Mouse (Mus musculus): ENCODE results near the gene Chn1. TPM values are rescaled to one million over a fixed set of nuclear protein-coding genes. Genes with fewer than 3 reads are reported as not detected.

The Chn1 gene
- polyA plus RNA-seq, 1 experiment, result 3.1 TPM

DNA sequence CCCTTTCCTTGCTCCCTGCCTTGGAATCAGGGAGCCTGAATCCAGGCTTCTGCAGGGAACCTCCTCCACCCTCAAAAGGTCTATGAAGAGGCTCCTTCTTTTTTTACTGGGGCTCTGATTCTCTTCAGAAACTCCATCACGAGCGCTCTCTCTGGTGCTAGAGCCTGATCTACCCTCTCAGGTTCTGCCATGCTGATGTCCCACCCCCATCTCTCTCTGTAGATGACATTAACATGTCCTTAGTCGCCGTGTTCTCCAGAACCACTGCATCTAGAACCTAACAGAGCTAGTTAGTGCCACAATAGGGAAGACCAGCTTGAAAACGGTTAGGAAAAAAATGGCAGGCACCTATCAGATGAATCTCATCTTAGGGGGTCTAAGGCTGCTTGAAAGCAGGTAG, 178.8 kb downstream of the Chn1 start:
- Histone ChIP-seq H3K4me1 (replicated peaks; ENCODE audit: control insufficient read depth, insufficient read depth, low read length) (no peaks in the 10 kb centered on the region), H3K4me3 (ENCODE audit: control insufficient read depth, insufficient read depth, low read length) (no peak overlapping the region), H3K27ac (ENCODE audit: control insufficient read depth, insufficient read depth, low read length) (no peak overlapping the region), H3K36me3 (ENCODE audit: control insufficient read depth, insufficient read depth, low read length) (no peaks in the 10 kb centered on the region), H3K27me3 (ENCODE audit: control insufficient read depth, insufficient read depth, low read length) (no peaks in the 10 kb centered on the region)
- DNase-seq, result no peak
- TF ChIP-seq POLR2A (IDR thresholded peaks at IDR 0.05; ENCODE audit: control insufficient read depth, extremely low read depth, insufficient read depth, low read length, poor library complexity), result no peak
- no peak for TF ChIP-seq CTCF (IDR thresholded peaks at IDR 0.05; ENCODE audit: borderline replicate concordance, control insufficient read depth, extremely low read depth, insufficient read depth, low read length, poor library complexity)
- 86% methylated on average over 5 of the region's 5 CpGs for WGBS

DNA sequence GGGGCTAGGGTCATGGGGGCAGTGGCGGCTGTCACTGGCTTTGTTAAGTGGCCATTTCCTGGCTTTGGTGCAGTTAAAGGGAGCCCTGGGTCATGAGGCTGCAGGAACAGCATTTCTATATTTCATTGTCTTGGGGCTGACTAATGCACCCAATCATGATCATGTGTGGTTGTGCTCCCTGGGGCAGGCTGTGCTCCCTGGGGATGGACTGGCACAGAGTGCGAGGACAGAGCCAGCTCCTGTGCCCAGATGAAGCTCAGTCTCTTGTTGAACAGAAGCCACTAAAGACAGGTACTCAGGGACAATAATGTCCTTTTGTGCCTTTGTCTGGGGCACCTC, 182.1 kb downstream of the Chn1 start:
- Histone ChIP-seq H3K36me3 (ENCODE audit: control insufficient read depth, insufficient read depth, low read length) (no peaks in the 10 kb centered on the region), H3K4me3 (ENCODE audit: control insufficient read depth, insufficient read depth, low read length) (no peak overlapping the region), H3K4me1 (replicated peaks; ENCODE audit: control insufficient read depth, insufficient read depth, low read length) (no peaks in the 10 kb centered on the region), H3K27ac (ENCODE audit: control insufficient read depth, insufficient read depth, low read length) (no peak overlapping the region), H3K27me3 (ENCODE audit: control insufficient read depth, insufficient read depth, low read length) (no peaks in the 10 kb centered on the region)
- TF ChIP-seq CTCF (IDR thresholded peaks at IDR 0.05; ENCODE audit: borderline replicate concordance, control insufficient read depth, extremely low read depth, insufficient read depth, low read length, poor library complexity) (no peak), POLR2A (IDR thresholded peaks at IDR 0.05; ENCODE audit: control insufficient read depth, extremely low read depth, insufficient read depth, low read length, poor library complexity) (no peak)
- 70% methylated on average over 2 of the region's 2 CpGs for WGBS
- no peak for DNase-seq

DNA sequence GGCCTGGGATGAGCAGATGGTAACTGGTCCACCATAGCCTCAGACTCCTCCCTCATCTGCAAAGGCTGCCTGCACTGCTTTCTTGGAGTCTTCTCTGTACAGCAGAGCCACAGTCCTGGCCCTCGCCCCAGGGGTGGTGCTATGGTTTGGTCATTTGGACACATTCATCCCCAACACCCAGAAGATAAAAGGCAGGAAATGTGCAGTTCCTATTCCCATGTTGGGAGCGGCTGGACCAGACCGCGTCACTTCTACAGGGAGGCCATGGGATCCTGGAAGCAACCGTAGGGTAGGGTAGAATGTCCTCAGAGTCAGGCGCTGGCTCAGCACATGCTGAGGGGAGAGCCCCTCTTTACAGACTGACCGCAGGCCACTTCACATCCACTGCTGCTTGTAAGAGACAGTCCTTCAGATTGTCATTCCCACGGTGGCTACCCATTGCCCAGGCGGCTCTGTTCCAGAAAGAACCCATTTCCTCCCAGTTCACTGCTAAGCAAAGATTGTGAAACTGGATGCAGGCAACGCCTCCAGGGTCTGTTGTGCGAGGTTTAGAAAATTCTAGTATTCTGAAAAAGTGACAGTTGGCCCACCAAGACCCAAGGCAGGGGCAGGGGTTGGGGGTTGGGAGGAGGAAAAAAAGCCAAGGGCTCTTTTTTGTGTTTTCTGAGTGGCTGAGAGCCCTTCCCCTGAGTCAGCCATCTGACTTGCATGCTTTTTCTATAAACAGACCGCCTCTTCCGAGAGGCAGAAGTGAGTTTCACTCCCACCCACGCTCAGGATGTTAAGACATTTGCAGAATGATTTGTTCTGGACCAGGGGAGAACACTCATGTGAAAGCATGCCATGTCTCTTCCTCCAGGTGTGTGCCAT, 182.7 kb downstream of the Chn1 start:
- DNase-seq, result no peak
- Histone ChIP-seq H3K27me3 (ENCODE audit: control insufficient read depth, insufficient read depth, low read length) (no peaks in the 10 kb centered on the region), H3K27ac (ENCODE audit: control insufficient read depth, insufficient read depth, low read length) (no peak overlapping the region), H3K36me3 (ENCODE audit: control insufficient read depth, insufficient read depth, low read length) (no peaks in the 10 kb centered on the region), H3K4me1 (replicated peaks; ENCODE audit: control insufficient read depth, insufficient read depth, low read length) (no peaks in the 10 kb centered on the region), H3K4me3 (ENCODE audit: control insufficient read depth, insufficient read depth, low read length) (no peak overlapping the region)
- 59% methylated on average over 14 of the region's 14 CpGs for WGBS
- TF ChIP-seq POLR2A (IDR thresholded peaks at IDR 0.05; ENCODE audit: control insufficient read depth, extremely low read depth, insufficient read depth, low read length, poor library complexity) (no peak), CTCF (IDR thresholded peaks at IDR 0.05; ENCODE audit: borderline replicate concordance, control insufficient read depth, extremely low read depth, insufficient read depth, low read length, poor library complexity) (no peak)

DNA sequence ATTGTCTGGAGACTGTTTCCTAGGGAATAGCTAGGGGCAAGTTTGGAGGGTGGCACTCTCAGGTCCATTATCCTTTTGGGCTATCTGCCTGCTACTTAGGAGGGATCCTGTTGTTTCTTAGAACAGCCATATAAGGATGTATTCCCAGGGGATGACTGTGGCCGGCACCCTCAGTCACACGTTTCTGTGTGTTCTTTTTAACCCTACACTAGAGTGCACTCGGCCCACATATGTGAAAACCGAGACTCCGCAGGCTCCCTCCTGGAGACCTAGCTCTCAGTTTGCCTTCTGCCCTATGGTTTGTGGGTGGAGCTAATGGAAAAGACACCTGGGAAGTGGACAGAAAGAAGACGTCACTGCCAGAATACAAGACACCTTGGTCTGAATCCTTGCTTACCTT, 183.9 kb downstream of the Chn1 start:
- WGBS, result 89% methylated on average over 6 of the region's 6 CpGs
- H3K4me3 ChIP-seq (ENCODE audit: control insufficient read depth, insufficient read depth, low read length), result no peak overlapping the region
- no peak for DNase-seq
- no peaks in the 10 kb centered on the region for H3K36me3 ChIP-seq (ENCODE audit: control insufficient read depth, insufficient read depth, low read length)
- TF ChIP-seq POLR2A (IDR thresholded peaks at IDR 0.05; ENCODE audit: control insufficient read depth, extremely low read depth, insufficient read depth, low read length, poor library complexity), result no peak
- TF ChIP-seq CTCF (IDR thresholded peaks at IDR 0.05; ENCODE audit: borderline replicate concordance, control insufficient read depth, extremely low read depth, insufficient read depth, low read length, poor library complexity), result no peak
- H3K4me1 ChIP-seq (replicated peaks; ENCODE audit: control insufficient read depth, insufficient read depth, low read length), result no peaks in the 10 kb centered on the region
- no peak overlapping the region for H3K27ac ChIP-seq (ENCODE audit: control insufficient read depth, insufficient read depth, low read length)
- H3K27me3 ChIP-seq (ENCODE audit: control insufficient read depth, insufficient read depth, low read length), result no peaks in the 10 kb centered on the region

DNA sequence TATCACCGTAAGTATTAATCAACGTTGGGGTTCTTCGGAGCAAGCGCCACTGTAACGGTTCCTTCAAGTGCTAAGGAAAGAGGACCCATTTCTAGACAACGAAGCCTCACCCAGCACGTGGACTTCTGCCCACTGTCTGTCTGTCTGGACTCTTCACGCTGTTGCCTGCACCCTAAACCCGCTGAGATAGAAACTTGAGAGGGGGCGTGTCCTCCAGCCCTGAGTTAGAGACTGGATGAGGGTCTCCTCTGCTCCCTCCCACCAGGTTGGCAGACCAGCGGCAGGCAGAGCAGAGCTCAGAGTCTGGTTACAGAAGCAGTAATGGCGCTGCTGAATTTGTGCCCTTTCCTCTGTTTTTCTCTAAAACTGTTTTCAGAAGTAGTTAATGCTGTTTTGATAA, 185.0 kb downstream of the Chn1 start:
- 41% methylated on average over 12 of the region's 12 CpGs for WGBS
- DNase-seq, result no peak

DNA sequence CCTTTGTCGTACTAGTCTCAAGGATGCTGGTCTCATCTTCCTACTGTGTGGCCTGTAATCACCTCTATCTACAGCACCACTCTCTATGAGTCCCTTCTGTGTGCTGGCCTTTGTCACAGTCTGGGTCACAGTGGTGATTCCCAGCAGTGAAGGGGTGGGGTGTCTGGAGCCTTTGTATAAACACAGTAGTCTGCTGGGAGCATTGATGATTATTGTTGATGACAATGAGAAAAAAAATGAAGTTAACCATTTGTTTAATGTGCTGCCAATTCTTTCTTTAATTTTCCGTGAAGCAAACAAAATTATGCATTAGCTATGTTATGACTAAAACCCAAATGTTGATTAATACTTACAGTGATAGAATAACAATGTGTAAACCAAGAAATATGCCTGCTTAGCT, 186.2 kb downstream of the Chn1 start:
- Histone ChIP-seq H3K27me3 (ENCODE audit: control insufficient read depth, insufficient read depth, low read length) (no peaks in the 10 kb centered on the region; the same call in 1 of the 2 replicates), H3K27ac (ENCODE audit: control insufficient read depth, insufficient read depth, low read length) (no peak overlapping the region), H3K4me1 (replicated peaks; ENCODE audit: control insufficient read depth, insufficient read depth, low read length) (no peaks in the 10 kb centered on the region), H3K36me3 (ENCODE audit: control insufficient read depth, insufficient read depth, low read length) (no peaks in the 10 kb centered on the region), H3K4me3 (ENCODE audit: control insufficient read depth, insufficient read depth, low read length) (no peak overlapping the region)
- TF ChIP-seq POLR2A (IDR thresholded peaks at IDR 0.05; ENCODE audit: control insufficient read depth, extremely low read depth, insufficient read depth, low read length, poor library complexity) (no peak), CTCF (IDR thresholded peaks at IDR 0.05; ENCODE audit: borderline replicate concordance, control insufficient read depth, extremely low read depth, insufficient read depth, low read length, poor library complexity) (no peak)
- no peak for DNase-seq
- 94% methylated on average over 2 of the region's 2 CpGs for WGBS

More for the DNA sequence above, 185.0 kb downstream of the Chn1 start:
- TF ChIP-seq CTCF (IDR thresholded peaks at IDR 0.05; ENCODE audit: borderline replicate concordance, control insufficient read depth, extremely low read depth, insufficient read depth, low read length, poor library complexity) (no peak), POLR2A (IDR thresholded peaks at IDR 0.05; ENCODE audit: control insufficient read depth, extremely low read depth, insufficient read depth, low read length, poor library complexity) (no peak)
- no peaks in the 10 kb centered on the region; the same call in 1 of the 2 replicates for H3K27me3 ChIP-seq (ENCODE audit: control insufficient read depth, insufficient read depth, low read length)
- no peak overlapping the region for H3K4me3 ChIP-seq (ENCODE audit: control insufficient read depth, insufficient read depth, low read length)
- no peak overlapping the region for H3K27ac ChIP-seq (ENCODE audit: control insufficient read depth, insufficient read depth, low read length)
- H3K4me1 ChIP-seq (replicated peaks; ENCODE audit: control insufficient read depth, insufficient read depth, low read length), result no peaks in the 10 kb centered on the region
- H3K36me3 ChIP-seq (ENCODE audit: control insufficient read depth, insufficient read depth, low read length), result no peaks in the 10 kb centered on the region

Data from thymus, adult 2 months (tissue).